ENCODE assay signal across 10 mouse cellular contexts in genomic region chr9:111478853-111479490, GRCm38 (mm10). TPM values are rescaled to one million over a fixed set of nuclear protein-coding genes. Genes with fewer than 3 reads are reported as not detected.
DNase-seq lines count a peak whose midpoint lies in the region; ATAC-seq and TF ChIP-seq lines count a peak whose summit lies in the region.
"Had no signal": no experiment of that assay in that cellular context is flagged by ENCODE, and none has a peak within 500 bp of the region (broad histone marks: within the 10 kb centered on the region; RNA-seq: fewer than 3 reads in every experiment).

No protein-coding gene starts in this region.

- peak; percentile 52; the same call in 1 of the 2 replicates for TF ChIP-seq CTCF in cerebellum, adult 2 months (IDR thresholded peaks at IDR 0.05; ENCODE audit: borderline replicate concordance, insufficient read depth, low read depth, low read length)
- peak; percentile 89 for TF ChIP-seq CTCF in kidney, postnatal 0 days (IDR thresholded peaks at IDR 0.05; ENCODE audit: low read depth)

- H3K9ac ChIP-seq in kidney, postnatal 0 days (ENCODE audit: low read depth, low read length) = no peak overlapping the region
- H3K9ac ChIP-seq: limb, embryonic 15.5 days had no signal

- WGBS in cerebellum, adult 2 months = 56% methylated on average over 7 of the region's 7 CpGs
- 68% methylated on average over 7 of the region's 7 CpGs for WGBS in kidney, postnatal 0 days

- H3K36me3 ChIP-seq in kidney, postnatal 0 days (ENCODE audit: insufficient read depth, low read length) = no peaks in the 10 kb centered on the region
- H3K36me3 ChIP-seq: limb, embryonic 15.5 days had no signal

- no peaks in the 10 kb centered on the region for H3K9me3 ChIP-seq in kidney, postnatal 0 days (replicated peaks; ENCODE audit: low read length)
- H3K9me3 ChIP-seq: limb, embryonic 15.5 days had no signal

- no peak for TF ChIP-seq POLR2A in cerebellum, adult 2 months (IDR thresholded peaks at IDR 0.05; ENCODE audit: borderline replicate concordance, insufficient read depth, low read length)

- H3K4me2 ChIP-seq in kidney, postnatal 0 days (ENCODE audit: low read length) = no peak overlapping the region
- H3K4me2 ChIP-seq: limb, embryonic 15.5 days had no signal

- peak in 1 of 2 experiments; percentile 6 for DNase-seq in cerebellum, adult 2 months
- DNase-seq in cerebellum, adult 11-12 months = no peak
- peak; percentile 85 for DNase-seq in kidney, postnatal 0 days (ENCODE audit: low spot score)
- DNase-seq in kidney, adult 18-20 months = no peak
- DNase-seq in thymus, postnatal 4 days = no peak
- DNase-seq in spleen, postnatal 10 days (ENCODE audit: low spot score in 2 of 2) = no peak

- ATAC-seq in kidney, postnatal 0 days (replicated peaks; ENCODE audit: low FRiP score, low read depth) = no peak
- ATAC-seq in common myeloid progenitor, adult 5-6 weeks (replicated peaks; ENCODE audit: low read depth, poor library complexity, severe bottlenecking) = peak; percentile 52; the same call in 1 of the 2 replicates
- ATAC-seq in megakaryocyte-erythroid progenitor cell, adult 5-6 weeks (replicated peaks; ENCODE audit: low FRiP score, low TSS enrichment, poor library complexity, severe bottlenecking) = 0 out of 2 replicates have a peak, but pooled peaks have one; percentile 59

- H3K4me1 ChIP-seq in cerebellum, adult 2 months (ENCODE audit: control insufficient read depth, insufficient read depth, low read length) = no peaks in the 10 kb centered on the region; the same call in 1 of the 2 replicates
- no peaks in the 10 kb centered on the region; the same call in 1 of the 2 replicates for H3K4me1 ChIP-seq in kidney, postnatal 0 days (replicated peaks; ENCODE audit: insufficient read depth, low read length)

- no peaks in the 10 kb centered on the region for H3K27me3 ChIP-seq in cerebellum, adult 2 months (ENCODE audit: control insufficient read depth, insufficient read depth, low read length)
- no peaks in the 10 kb centered on the region for H3K27me3 ChIP-seq in kidney, postnatal 0 days (ENCODE audit: insufficient read depth, low read length)
- H3K27me3 ChIP-seq: limb, embryonic 15.5 days had no signal

- no peak overlapping the region for H3K4me3 ChIP-seq in cerebellum, adult 2 months (replicated peaks; ENCODE audit: insufficient read depth, low read depth, low read length)
- H3K4me3 ChIP-seq in kidney, postnatal 0 days (replicated peaks; ENCODE audit: low read depth, low read length) = no peak overlapping the region
- H3K4me3 ChIP-seq: limb, embryonic 15.5 days had no signal

- H3K27ac ChIP-seq in cerebellum, adult 2 months (ENCODE audit: insufficient read depth, low read length) = no peak overlapping the region
- H3K27ac ChIP-seq in kidney, postnatal 0 days = no peak overlapping the region
- H3K27ac ChIP-seq: limb, embryonic 15.5 days had no signal

RNA-seq across cellular contexts. Expression of gene Dclk3, which starts 40.1 kb away (rescaled TPM):
- polyA plus RNA-seq in cerebellum, adult 2 months (2012; rRNA removed) = 5.1 and 5.3 TPM in 2 replicates
- 8.6 and 9.0 TPM in 2 replicates for polyA plus RNA-seq in kidney, postnatal 0 days (2015; fragmentation: Nextera tagmentation; extraction: Ambion mirVana)
- total RNA-seq in common myeloid progenitor, adult 5-6 weeks (2017) = not detected in 2 replicates
- total RNA-seq in megakaryocyte-erythroid progenitor cell, adult 5-6 weeks (2014; fragmentation: Nextera tagmentation) = not detected in 2 replicates
- not detected in 2 replicates for total RNA-seq in megakaryocyte-erythroid progenitor cell, adult 5-6 weeks (2017)
- total RNA-seq: neutrophil, adult 5-6 weeks had no signal
